Mouse (Mus musculus): ENCODE results near the gene Styx. TPM values are rescaled to one million over a fixed set of nuclear protein-coding genes. Genes with fewer than 3 reads are reported as not detected.

Gene Styx
- 38.5 TPM in 2 replicates for polyA plus RNA-seq (2014; fragmentation: Nextera tagmentation; extraction: Ambion mirVana)

- ATAC-seq (replicated peaks; ENCODE audit: low FRiP score) (peak; percentile 99), DNase-seq (ENCODE audit: low spot score) (peak; percentile 97)
- H3K9ac ChIP-seq (ENCODE audit: low read length), result peak within 1 kb of the TSS; percentile 69
- H3K4me2 ChIP-seq (ENCODE audit: low read depth, low read length, severe bottlenecking), result peak within 1 kb of the TSS; percentile 72
- H3K4me1 ChIP-seq (replicated peaks; ENCODE audit: control insufficient read depth, insufficient read depth, low read length), result peaks cover 4% of the 10 kb centered on the region; the same call in 1 of the 2 replicates
- no peaks in the 10 kb centered on the region for H3K9me3 ChIP-seq (ENCODE audit: control insufficient read depth, low read length)
- H3K27me3 ChIP-seq (ENCODE audit: control insufficient read depth, insufficient read depth, low read length), result no peaks in the 10 kb centered on the region
- WGBS, result under 1% methylated on average over 63 of the region's 93 CpGs
- H3K36me3 ChIP-seq (ENCODE audit: control insufficient read depth, insufficient read depth, low read length), result peaks cover 3% of the 10 kb centered on the region
- H3K4me3 ChIP-seq (ENCODE audit: low read depth, low read length), result peak within 1 kb of the TSS; percentile 64
- peak within 1 kb of the TSS; percentile 50; the same call in 1 of the 2 replicates for H3K27ac ChIP-seq (ENCODE audit: low read depth, low read length)
These were observed at the start of gene Styx for GRCm38 (mm10) chr14:45350931-45351859. Styx (plus strand) TSS chr14:45351093.

DNA sequence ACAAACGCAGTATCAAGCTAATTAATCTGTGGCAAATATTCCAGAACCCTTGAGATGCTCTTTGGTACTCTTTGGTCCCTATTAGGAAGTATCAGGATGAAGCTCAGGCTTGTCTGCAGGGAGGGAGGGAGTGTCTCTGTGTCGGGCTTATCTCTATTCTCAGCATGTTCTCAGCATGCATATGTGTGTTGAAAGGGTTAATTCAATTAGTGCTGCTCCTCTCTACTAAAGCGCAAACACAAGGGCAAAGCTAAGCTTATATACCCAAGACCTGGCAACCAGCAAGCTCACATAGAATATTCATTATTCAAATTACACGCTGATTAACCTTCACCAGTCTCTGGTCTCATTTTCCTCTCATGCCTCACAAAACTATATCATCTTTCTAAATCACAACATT, 47.0 kb upstream of the Styx start:
- Histone ChIP-seq H3K4me3 (ENCODE audit: low read depth, low read length) (no peak overlapping the region), H3K27ac (ENCODE audit: low read depth, low read length) (no peak overlapping the region), H3K4me1 (replicated peaks; ENCODE audit: control insufficient read depth, insufficient read depth, low read length) (no peaks in the 10 kb centered on the region), H3K4me2 (ENCODE audit: low read depth, low read length, severe bottlenecking) (no peak overlapping the region), H3K27me3 (ENCODE audit: control insufficient read depth, insufficient read depth, low read length) (no peaks in the 10 kb centered on the region), H3K36me3 (ENCODE audit: control insufficient read depth, insufficient read depth, low read length) (no peaks in the 10 kb centered on the region; the same call in 1 of the 2 replicates), H3K9ac (ENCODE audit: low read length) (no peak overlapping the region), H3K9me3 (ENCODE audit: control insufficient read depth, low read length) (no peaks in the 10 kb centered on the region)
- 59% methylated on average over 4 of the region's 4 CpGs for WGBS
- ATAC-seq (replicated peaks; ENCODE audit: low FRiP score) (no peak; the same call in 1 of the 2 replicates), DNase-seq (ENCODE audit: low spot score) (no peak)

DNA sequence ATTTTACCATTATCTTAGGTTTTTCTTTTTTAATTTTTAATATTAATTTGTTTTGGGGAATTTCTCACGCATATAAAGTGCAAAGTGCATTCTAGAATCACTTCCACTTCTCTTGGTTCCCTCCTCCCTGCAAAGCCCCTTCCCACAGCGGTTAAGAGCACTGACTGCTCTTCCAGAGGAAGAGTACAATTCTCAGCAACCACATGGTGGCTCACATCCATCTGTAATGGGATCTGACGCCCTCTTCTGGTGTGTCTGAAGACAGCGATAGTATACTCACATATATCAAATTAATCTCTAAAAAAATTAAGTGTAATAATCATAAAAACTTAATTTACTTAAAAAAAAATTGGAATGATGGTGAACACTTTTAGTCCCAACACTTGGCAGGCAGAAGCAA, 46.5 kb upstream of the Styx start:
- WGBS, result 59% methylated on average over 4 of the region's 4 CpGs
- Histone ChIP-seq H3K9me3 (ENCODE audit: control insufficient read depth, low read length) (no peaks in the 10 kb centered on the region), H3K27me3 (ENCODE audit: control insufficient read depth, insufficient read depth, low read length) (no peaks in the 10 kb centered on the region), H3K27ac (ENCODE audit: low read depth, low read length) (no peak overlapping the region), H3K9ac (ENCODE audit: low read length) (no peak overlapping the region), H3K4me1 (replicated peaks; ENCODE audit: control insufficient read depth, insufficient read depth, low read length) (no peaks in the 10 kb centered on the region), H3K36me3 (ENCODE audit: control insufficient read depth, insufficient read depth, low read length) (no peaks in the 10 kb centered on the region; the same call in 1 of the 2 replicates), H3K4me2 (ENCODE audit: low read depth, low read length, severe bottlenecking) (no peak overlapping the region), H3K4me3 (ENCODE audit: low read depth, low read length) (no peak overlapping the region)
- ATAC-seq (replicated peaks; ENCODE audit: low FRiP score) (no peak), DNase-seq (ENCODE audit: low spot score) (no peak)

DNA sequence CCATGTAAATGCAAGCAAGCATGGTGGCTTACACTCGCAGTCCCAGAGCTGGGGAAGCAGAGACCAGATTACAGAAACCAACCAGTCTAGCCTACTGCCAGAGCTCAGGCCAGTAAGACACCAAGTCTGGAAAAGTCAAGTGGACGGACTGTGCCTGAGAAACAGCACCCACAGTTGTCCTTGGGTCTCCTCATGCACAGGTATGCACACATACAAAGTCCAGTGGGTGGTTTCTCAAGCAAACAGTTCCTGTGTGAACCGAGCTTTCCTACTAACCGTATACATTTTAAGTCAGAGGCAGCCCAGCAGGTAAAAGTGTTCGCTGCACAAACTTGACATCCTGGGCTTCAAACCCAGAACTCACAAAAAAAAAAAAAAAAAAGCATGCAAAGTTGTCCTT, 45.0 kb upstream of the Styx start:
- no peak overlapping the region for H3K27ac ChIP-seq (ENCODE audit: low read depth, low read length)
- WGBS, result 93% methylated on average over 5 of the region's 5 CpGs
- no peaks in the 10 kb centered on the region; the same call in 1 of the 2 replicates for H3K36me3 ChIP-seq (ENCODE audit: control insufficient read depth, insufficient read depth, low read length)
- H3K9me3 ChIP-seq (ENCODE audit: control insufficient read depth, low read length), result no peaks in the 10 kb centered on the region
- no peak overlapping the region for H3K4me3 ChIP-seq (ENCODE audit: low read depth, low read length)
- H3K4me1 ChIP-seq (replicated peaks; ENCODE audit: control insufficient read depth, insufficient read depth, low read length), result no peaks in the 10 kb centered on the region
- ATAC-seq (replicated peaks; ENCODE audit: low FRiP score), result no peak
- H3K27me3 ChIP-seq (ENCODE audit: control insufficient read depth, insufficient read depth, low read length), result no peaks in the 10 kb centered on the region
- H3K9ac ChIP-seq (ENCODE audit: low read length), result no peak overlapping the region
- H3K4me2 ChIP-seq (ENCODE audit: low read depth, low read length, severe bottlenecking), result no peak overlapping the region
- no peak for DNase-seq (ENCODE audit: low spot score)

DNA sequence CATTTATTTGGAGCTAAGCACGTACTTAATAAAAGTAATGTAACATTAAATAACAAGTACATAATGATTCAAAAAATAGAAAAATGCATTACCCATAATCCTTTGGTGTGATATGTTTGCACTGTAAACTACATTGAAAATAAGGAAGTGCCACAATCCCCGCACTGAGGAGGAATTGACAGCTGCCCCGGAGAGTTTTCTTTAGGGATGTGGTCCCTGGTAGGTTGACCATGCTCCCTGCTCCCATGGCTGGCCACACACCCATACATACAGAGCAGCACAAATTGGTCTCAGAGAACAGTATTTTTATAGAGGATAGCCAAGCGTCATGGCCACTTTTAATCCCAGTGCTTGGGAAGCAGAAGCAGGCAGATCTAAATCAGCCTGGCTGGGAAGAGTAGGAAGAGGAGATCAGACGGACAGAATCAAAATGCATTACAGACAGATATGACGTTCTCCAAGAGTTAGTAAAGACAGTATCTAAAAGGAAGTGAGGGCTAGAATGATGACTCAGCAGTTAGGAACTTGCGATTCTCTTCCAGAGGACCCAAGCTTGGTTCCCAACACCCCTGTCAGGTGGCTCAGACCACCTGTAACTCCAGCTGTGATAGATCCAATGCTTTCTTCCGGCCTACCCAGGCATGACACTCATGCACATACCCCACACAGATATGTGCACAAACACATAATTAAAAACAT, 43.1 kb upstream of the Styx start:
- Histone ChIP-seq H3K9ac (ENCODE audit: low read length) (no peak overlapping the region), H3K36me3 (ENCODE audit: control insufficient read depth, insufficient read depth, low read length) (no peaks in the 10 kb centered on the region), H3K27ac (ENCODE audit: low read depth, low read length) (no peak overlapping the region), H3K4me1 (replicated peaks; ENCODE audit: control insufficient read depth, insufficient read depth, low read length) (no peaks in the 10 kb centered on the region), H3K4me3 (ENCODE audit: low read depth, low read length) (no peak overlapping the region), H3K27me3 (ENCODE audit: control insufficient read depth, insufficient read depth, low read length) (no peaks in the 10 kb centered on the region), H3K4me2 (ENCODE audit: low read depth, low read length, severe bottlenecking) (no peak overlapping the region), H3K9me3 (ENCODE audit: control insufficient read depth, low read length) (no peaks in the 10 kb centered on the region)
- DNase-seq (ENCODE audit: low spot score) (no peak), ATAC-seq (replicated peaks; ENCODE audit: low FRiP score) (no peak)
- 94% methylated on average over 8 of the region's 8 CpGs for WGBS

DNA sequence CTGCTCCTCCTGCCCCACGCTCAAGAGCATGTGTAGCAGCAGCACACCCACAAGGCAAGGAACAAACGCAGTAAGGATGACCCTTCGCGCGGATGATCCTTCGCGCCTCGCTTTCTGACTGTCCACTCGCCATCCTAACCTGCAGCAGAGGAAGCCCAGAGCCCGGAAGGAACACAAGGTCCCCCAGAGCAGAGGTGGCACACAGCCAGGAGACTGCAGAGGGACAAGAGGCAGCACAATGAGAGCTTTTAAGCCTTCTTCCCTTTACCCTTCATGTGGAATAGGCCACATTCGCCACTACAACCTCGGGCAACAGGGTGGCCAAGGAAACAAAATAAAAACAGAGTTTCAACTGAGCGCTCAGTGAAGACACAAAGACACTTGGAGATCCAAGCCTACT, 41.2 kb upstream of the Styx start:
- Histone ChIP-seq H3K9ac (ENCODE audit: low read length) (no peak overlapping the region), H3K27me3 (ENCODE audit: control insufficient read depth, insufficient read depth, low read length) (no peaks in the 10 kb centered on the region), H3K27ac (ENCODE audit: low read depth, low read length) (no peak overlapping the region), H3K36me3 (ENCODE audit: control insufficient read depth, insufficient read depth, low read length) (no peaks in the 10 kb centered on the region), H3K4me3 (ENCODE audit: low read depth, low read length) (no peak overlapping the region), H3K4me1 (replicated peaks; ENCODE audit: control insufficient read depth, insufficient read depth, low read length) (no peaks in the 10 kb centered on the region), H3K9me3 (ENCODE audit: control insufficient read depth, low read length) (no peaks in the 10 kb centered on the region), H3K4me2 (ENCODE audit: low read depth, low read length, severe bottlenecking) (no peak overlapping the region)
- DNase-seq (ENCODE audit: low spot score) (no peak), ATAC-seq (replicated peaks; ENCODE audit: low FRiP score) (no peak)
- WGBS, result 95% methylated on average over 13 of the region's 13 CpGs

DNA sequence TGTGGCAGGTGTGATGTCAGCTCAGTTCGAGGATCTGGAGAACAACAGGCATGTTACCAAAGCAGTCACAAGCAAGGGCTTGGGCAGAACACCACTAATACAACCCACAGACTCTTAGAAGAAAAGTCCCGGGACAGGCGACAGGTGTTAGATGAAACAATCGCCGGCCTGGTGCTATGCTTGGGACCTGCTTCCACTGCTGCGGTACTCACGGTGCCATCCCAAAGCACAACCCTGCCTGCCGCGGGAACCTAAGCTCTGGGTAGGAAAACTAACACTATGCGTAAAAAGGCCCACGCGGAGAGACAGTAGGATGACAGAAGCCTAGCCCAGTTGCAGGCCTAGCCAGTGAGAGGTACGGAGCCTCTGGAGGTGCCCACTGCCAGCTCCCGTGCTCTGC, 40.8 kb upstream of the Styx start:
- H3K9me3 ChIP-seq (ENCODE audit: control insufficient read depth, low read length), result no peaks in the 10 kb centered on the region
- H3K27me3 ChIP-seq (ENCODE audit: control insufficient read depth, insufficient read depth, low read length), result no peaks in the 10 kb centered on the region
- H3K36me3 ChIP-seq (ENCODE audit: control insufficient read depth, insufficient read depth, low read length), result no peaks in the 10 kb centered on the region
- H3K9ac ChIP-seq (ENCODE audit: low read length), result no peak overlapping the region
- no peak for DNase-seq (ENCODE audit: low spot score)
- H3K4me1 ChIP-seq (replicated peaks; ENCODE audit: control insufficient read depth, insufficient read depth, low read length), result no peaks in the 10 kb centered on the region
- ATAC-seq (replicated peaks; ENCODE audit: low FRiP score), result no peak
- H3K4me2 ChIP-seq (ENCODE audit: low read depth, low read length, severe bottlenecking), result no peak overlapping the region
- no peak overlapping the region for H3K4me3 ChIP-seq (ENCODE audit: low read depth, low read length)
- 93% methylated on average over 14 of the region's 14 CpGs for whole genome bisulfite sequencing
- no peak overlapping the region for H3K27ac ChIP-seq (ENCODE audit: low read depth, low read length)

- peak overlapping the region; percentile 88 for H3K4me2 ChIP-seq (ENCODE audit: low read depth, low read length, severe bottlenecking)
- no peak overlapping the region for H3K27ac ChIP-seq (ENCODE audit: low read depth, low read length)
- H3K4me3 ChIP-seq (ENCODE audit: low read depth, low read length), result peak overlapping the region; percentile 84
- ATAC-seq (replicated peaks; ENCODE audit: low FRiP score), result no peak
- no peaks in the 10 kb centered on the region for H3K36me3 ChIP-seq (ENCODE audit: control insufficient read depth, insufficient read depth, low read length)
- WGBS, result 81% methylated on average over 5 of the region's 5 CpGs
- no peaks in the 10 kb centered on the region for H3K9me3 ChIP-seq (ENCODE audit: control insufficient read depth, low read length)
- peaks cover 3% of the 10 kb centered on the region; the same call in 1 of the 2 replicates for H3K4me1 ChIP-seq (replicated peaks; ENCODE audit: control insufficient read depth, insufficient read depth, low read length)
- H3K27me3 ChIP-seq (ENCODE audit: control insufficient read depth, insufficient read depth, low read length), result no peaks in the 10 kb centered on the region
- DNase-seq (ENCODE audit: low spot score), result no peak
- no peak overlapping the region for H3K9ac ChIP-seq (ENCODE audit: low read length)
These were observed 34.0 kb upstream of the Styx start for GRCm38 (mm10) chr14:45316927-45317326.
